Mouse (Mus musculus): Measurements from ENCODE around the gene Ankrd35. TPM values are rescaled to one million over a fixed set of nuclear protein-coding genes. Genes with fewer than 3 reads are reported as not detected.

Ankrd35 gene
- polyA plus RNA-seq, 1 experiment, result 1.7 TPM

GRCm38 (mm10) chr3:96698993-96699690 lies 29.2 kb downstream of the Ankrd35 start:
- Histone ChIP-seq H3K27me3 (ENCODE audit: control insufficient read depth, insufficient read depth, low read length) (no peaks in the 10 kb centered on the region), H3K4me3 (ENCODE audit: control insufficient read depth, insufficient read depth, low read length) (no peak overlapping the region), H3K27ac (ENCODE audit: control insufficient read depth, insufficient read depth, low read length) (no peak overlapping the region), H3K4me1 (replicated peaks; ENCODE audit: control insufficient read depth, insufficient read depth, low read length) (peaks cover 7% of the 10 kb centered on the region), H3K36me3 (ENCODE audit: control insufficient read depth, insufficient read depth, low read length) (no peaks in the 10 kb centered on the region)
- no peak for DNase-seq
- WGBS, result 94% methylated on average over 19 of the region's 19 CpGs
- no peak for TF ChIP-seq CTCF (IDR thresholded peaks at IDR 0.05; ENCODE audit: borderline replicate concordance, control insufficient read depth, extremely low read depth, insufficient read depth, low read length, poor library complexity)
- no peak for TF ChIP-seq POLR2A (IDR thresholded peaks at IDR 0.05; ENCODE audit: control insufficient read depth, extremely low read depth, insufficient read depth, low read length, poor library complexity)

- H3K4me3 ChIP-seq (ENCODE audit: control insufficient read depth, insufficient read depth, low read length), result no peak overlapping the region
Observed at GRCm38 (mm10) chr3:96700376-96700775, 30.4 kb downstream of the Ankrd35 start.

GRCm38 (mm10) chr3:96701003-96701402 lies 31.1 kb downstream of the Ankrd35 start:
- Histone ChIP-seq H3K27ac (ENCODE audit: control insufficient read depth, insufficient read depth, low read length) (no peak overlapping the region), H3K4me3 (ENCODE audit: control insufficient read depth, insufficient read depth, low read length) (no peak overlapping the region), H3K36me3 (ENCODE audit: control insufficient read depth, insufficient read depth, low read length) (no peaks in the 10 kb centered on the region), H3K27me3 (ENCODE audit: control insufficient read depth, insufficient read depth, low read length) (no peaks in the 10 kb centered on the region), H3K4me1 (replicated peaks; ENCODE audit: control insufficient read depth, insufficient read depth, low read length) (peaks cover 6% of the 10 kb centered on the region)
- WGBS, result 95% methylated on average over 4 of the region's 4 CpGs
- TF ChIP-seq CTCF (IDR thresholded peaks at IDR 0.05; ENCODE audit: borderline replicate concordance, control insufficient read depth, extremely low read depth, insufficient read depth, low read length, poor library complexity) (no peak), POLR2A (IDR thresholded peaks at IDR 0.05; ENCODE audit: control insufficient read depth, extremely low read depth, insufficient read depth, low read length, poor library complexity) (no peak)
- DNase-seq, result no peak

More at GRCm38 (mm10) chr3:96700376-96700775, 30.4 kb downstream of the Ankrd35 start:
- WGBS, result 76% methylated on average over 7 of the region's 7 CpGs
- peaks cover 7% of the 10 kb centered on the region for H3K4me1 ChIP-seq (replicated peaks; ENCODE audit: control insufficient read depth, insufficient read depth, low read length)
- no peaks in the 10 kb centered on the region for H3K27me3 ChIP-seq (ENCODE audit: control insufficient read depth, insufficient read depth, low read length)
- H3K36me3 ChIP-seq (ENCODE audit: control insufficient read depth, insufficient read depth, low read length), result no peaks in the 10 kb centered on the region
- TF ChIP-seq CTCF (IDR thresholded peaks at IDR 0.05; ENCODE audit: borderline replicate concordance, control insufficient read depth, extremely low read depth, insufficient read depth, low read length, poor library complexity) (no peak), POLR2A (IDR thresholded peaks at IDR 0.05; ENCODE audit: control insufficient read depth, extremely low read depth, insufficient read depth, low read length, poor library complexity) (no peak)
- peak; percentile 28 for DNase-seq
- no peak overlapping the region for H3K27ac ChIP-seq (ENCODE audit: control insufficient read depth, insufficient read depth, low read length)

GRCm38 (mm10) chr3:96704778-96705177 lies 34.8 kb downstream of the Ankrd35 start:
- Histone ChIP-seq H3K4me3 (ENCODE audit: control insufficient read depth, insufficient read depth, low read length) (no peak overlapping the region), H3K27me3 (ENCODE audit: control insufficient read depth, insufficient read depth, low read length) (no peaks in the 10 kb centered on the region), H3K27ac (ENCODE audit: control insufficient read depth, insufficient read depth, low read length) (no peak overlapping the region), H3K4me1 (replicated peaks; ENCODE audit: control insufficient read depth, insufficient read depth, low read length) (peaks cover 7% of the 10 kb centered on the region), H3K36me3 (ENCODE audit: control insufficient read depth, insufficient read depth, low read length) (no peaks in the 10 kb centered on the region)
- peak; percentile 50 for DNase-seq
- peak; percentile 67; the same call in 1 of the 2 replicates for TF ChIP-seq CTCF (IDR thresholded peaks at IDR 0.05; ENCODE audit: borderline replicate concordance, control insufficient read depth, extremely low read depth, insufficient read depth, low read length, poor library complexity)
- no peak for TF ChIP-seq POLR2A (IDR thresholded peaks at IDR 0.05; ENCODE audit: control insufficient read depth, extremely low read depth, insufficient read depth, low read length, poor library complexity)
- 78% methylated on average over 11 of the region's 11 CpGs for WGBS

- no peak overlapping the region for H3K27ac ChIP-seq (ENCODE audit: control insufficient read depth, insufficient read depth, low read length)
- DNase-seq, result no peak
- no peak for TF ChIP-seq POLR2A (IDR thresholded peaks at IDR 0.05; ENCODE audit: control insufficient read depth, extremely low read depth, insufficient read depth, low read length, poor library complexity)
- no peak for TF ChIP-seq CTCF (IDR thresholded peaks at IDR 0.05; ENCODE audit: borderline replicate concordance, control insufficient read depth, extremely low read depth, insufficient read depth, low read length, poor library complexity)
- no peak overlapping the region for H3K4me3 ChIP-seq (ENCODE audit: control insufficient read depth, insufficient read depth, low read length)
- H3K4me1 ChIP-seq (replicated peaks; ENCODE audit: control insufficient read depth, insufficient read depth, low read length), result peaks cover 7% of the 10 kb centered on the region
- WGBS, result 97% methylated on average over 11 of the region's 11 CpGs
- no peaks in the 10 kb centered on the region for H3K27me3 ChIP-seq (ENCODE audit: control insufficient read depth, insufficient read depth, low read length)
- peaks cover 7% of the 10 kb centered on the region; the same call in 1 of the 2 replicates for H3K36me3 ChIP-seq (ENCODE audit: control insufficient read depth, insufficient read depth, low read length)
Observed at GRCm38 (mm10) chr3:96706217-96706616, 36.3 kb downstream of the Ankrd35 start.

- Histone ChIP-seq H3K27me3 (ENCODE audit: control insufficient read depth, insufficient read depth, low read length) (no peaks in the 10 kb centered on the region), H3K27ac (ENCODE audit: control insufficient read depth, insufficient read depth, low read length) (no peak overlapping the region), H3K4me1 (replicated peaks; ENCODE audit: control insufficient read depth, insufficient read depth, low read length) (peaks cover 7% of the 10 kb centered on the region), H3K4me3 (ENCODE audit: control insufficient read depth, insufficient read depth, low read length) (no peak overlapping the region), H3K36me3 (ENCODE audit: control insufficient read depth, insufficient read depth, low read length) (peaks cover 14% of the 10 kb centered on the region; the same call in 1 of the 2 replicates)
- WGBS, result 82% methylated on average over 7 of the region's 7 CpGs
- DNase-seq, result no peak
- TF ChIP-seq CTCF (IDR thresholded peaks at IDR 0.05; ENCODE audit: borderline replicate concordance, control insufficient read depth, extremely low read depth, insufficient read depth, low read length, poor library complexity) (no peak), POLR2A (IDR thresholded peaks at IDR 0.05; ENCODE audit: control insufficient read depth, extremely low read depth, insufficient read depth, low read length, poor library complexity) (no peak)
Observed at GRCm38 (mm10) chr3:96706984-96707383, 37.1 kb downstream of the Ankrd35 start.
